Mouse (Mus musculus): ENCODE measurements at regions not wholly inside any gene's neighbourhood (a gene's known extent, or its start where the extent isn't known, plus 50 kb on each side); places are given as distances from the start of the nearest gene placed in this dataset.

DNA sequence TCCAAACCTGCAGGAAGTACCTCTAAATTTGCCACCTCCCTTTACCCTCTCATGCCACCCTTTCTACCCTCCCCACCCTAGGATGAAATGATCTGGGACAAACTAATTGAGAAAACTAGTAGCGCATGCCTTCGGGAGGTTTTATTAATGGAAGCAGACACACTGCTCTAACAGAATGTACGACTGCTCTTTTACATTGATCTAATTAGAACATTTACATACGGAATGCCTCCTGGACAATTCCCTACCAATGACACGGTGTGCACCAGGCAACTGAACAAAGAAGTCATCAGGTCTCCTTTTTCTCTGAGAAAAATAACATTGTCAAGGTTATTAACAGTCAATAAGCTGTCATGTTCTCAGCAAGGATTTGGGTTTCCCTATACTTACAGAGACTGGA, 180.5 kb downstream of the Rpl36a-ps1 start:
- Histone ChIP-seq H3K27me3 (replicated peaks; ENCODE audit: control insufficient read depth, insufficient read depth, low read length) (no peaks in the 10 kb centered on the region), H3K4me3 (ENCODE audit: low read length) (no peak overlapping the region), H3K9ac (ENCODE audit: low read depth, low read length) (no peak overlapping the region), H3K4me1 (ENCODE audit: control insufficient read depth, insufficient read depth, low read depth, low read length) (no peaks in the 10 kb centered on the region), H3K36me3 (ENCODE audit: control insufficient read depth, insufficient read depth, low read length) (no peaks in the 10 kb centered on the region), H3K4me2 (ENCODE audit: low read length) (no peak overlapping the region), H3K9me3 (ENCODE audit: control insufficient read depth, low read length) (no peaks in the 10 kb centered on the region), H3K27ac (ENCODE audit: low read depth, low read length) (no peak overlapping the region)
- WGBS: 37% methylated on average over 5 of the region's 5 CpGs
- no peak for ATAC-seq

DNA sequence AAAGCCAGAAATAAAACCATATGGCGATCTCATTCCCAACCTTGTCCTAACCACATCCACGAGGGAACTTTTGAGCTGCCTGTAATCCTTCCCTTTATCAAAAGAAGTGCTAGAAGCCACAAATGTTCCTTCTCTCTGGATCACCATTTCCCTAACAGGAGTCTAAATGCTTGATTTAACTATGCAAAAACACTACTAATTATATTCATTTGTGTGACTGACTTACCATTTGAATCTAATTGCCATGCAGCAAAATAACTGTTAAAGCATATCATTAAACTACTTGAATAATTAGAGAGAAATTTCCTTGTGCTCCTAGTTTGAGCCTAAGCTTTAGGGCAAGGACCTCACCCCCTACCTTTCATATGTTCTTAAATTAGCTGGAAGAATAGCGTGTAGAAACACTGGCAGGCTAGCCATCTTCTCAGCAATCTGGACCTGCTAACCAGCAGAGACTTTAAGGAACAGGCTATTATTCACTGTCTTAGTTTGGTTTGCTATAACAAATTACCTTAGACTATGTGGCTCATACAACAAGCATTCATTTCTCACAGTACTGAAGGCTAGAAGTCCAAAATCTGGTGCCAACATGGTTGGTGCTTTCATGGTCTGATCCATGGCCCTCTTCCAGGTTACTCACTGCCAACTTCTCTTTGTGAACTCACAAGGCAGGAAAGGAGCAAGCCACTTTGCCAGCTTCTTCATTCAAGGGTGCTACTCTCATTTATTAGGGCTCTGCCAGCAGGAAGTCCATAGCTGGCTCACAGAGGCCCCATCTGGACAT, 183.7 kb downstream of the Rpl36a-ps1 start:
- ATAC-seq: peak; percentile 94
- Histone ChIP-seq H3K27me3 (replicated peaks; ENCODE audit: control insufficient read depth, insufficient read depth, low read length) (no peaks in the 10 kb centered on the region), H3K9me3 (ENCODE audit: control insufficient read depth, low read length) (no peaks in the 10 kb centered on the region), H3K9ac (ENCODE audit: low read depth, low read length) (no peak overlapping the region), H3K36me3 (ENCODE audit: control insufficient read depth, insufficient read depth, low read length) (no peaks in the 10 kb centered on the region), H3K4me3 (ENCODE audit: low read length) (no peak overlapping the region), H3K4me2 (ENCODE audit: low read length) (no peak overlapping the region), H3K27ac (ENCODE audit: low read depth, low read length) (no peak overlapping the region), H3K4me1 (ENCODE audit: control insufficient read depth, insufficient read depth, low read depth, low read length) (no peaks in the 10 kb centered on the region)
- WGBS: 78% methylated on average over 3 of the region's 3 CpGs

DNA sequence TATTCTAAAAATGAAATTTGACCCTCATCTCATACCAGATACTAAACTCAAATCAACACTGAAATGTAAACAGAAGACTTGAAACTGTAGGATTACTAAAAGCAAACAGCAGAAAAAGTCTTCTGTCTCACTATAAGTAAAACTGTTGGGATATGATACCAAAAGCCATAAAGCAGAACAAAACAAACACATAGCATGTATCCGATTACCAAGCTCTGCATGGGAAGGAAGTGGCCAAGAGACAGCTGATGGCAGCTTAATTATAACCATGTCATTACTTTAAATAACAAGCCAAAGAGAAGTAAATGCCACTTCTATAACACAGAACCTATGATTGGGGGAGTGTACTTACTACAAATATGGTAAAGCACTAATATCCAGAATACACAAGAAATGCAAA, 186.0 kb downstream of the Rpl36a-ps1 start:
- 74% methylated on average over 1 of the region's 1 CpGs for WGBS

DNA sequence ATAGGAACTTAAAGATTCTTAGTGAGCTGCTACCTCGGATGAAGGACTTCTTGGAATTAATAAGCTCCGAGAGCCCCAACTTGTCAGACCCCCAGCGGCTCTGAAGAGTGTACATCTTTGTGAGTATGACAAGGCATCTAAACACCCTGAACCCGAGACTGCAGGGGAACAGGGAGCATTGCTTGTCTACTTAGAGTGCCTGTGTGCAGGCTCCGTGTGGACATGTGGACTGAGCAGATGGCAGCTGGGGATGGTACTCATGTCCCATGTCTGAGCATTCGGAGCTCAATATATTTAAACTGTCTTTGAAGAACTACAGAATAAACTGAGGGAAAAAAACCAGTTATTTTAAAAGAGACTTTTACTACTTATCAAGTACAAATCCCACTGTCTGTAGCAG, 189.1 kb downstream of the Rpl36a-ps1 start:
- no peak for ATAC-seq
- Histone ChIP-seq H3K4me3 (ENCODE audit: low read length) (no peak overlapping the region), H3K9ac (ENCODE audit: low read depth, low read length) (no peak overlapping the region), H3K9me3 (ENCODE audit: control insufficient read depth, low read length) (no peaks in the 10 kb centered on the region), H3K36me3 (ENCODE audit: control insufficient read depth, insufficient read depth, low read length) (no peaks in the 10 kb centered on the region), H3K4me1 (ENCODE audit: control insufficient read depth, insufficient read depth, low read depth, low read length) (no peaks in the 10 kb centered on the region), H3K27me3 (replicated peaks; ENCODE audit: control insufficient read depth, insufficient read depth, low read length) (no peaks in the 10 kb centered on the region), H3K27ac (ENCODE audit: low read depth, low read length) (no peak overlapping the region), H3K4me2 (ENCODE audit: low read length) (no peak overlapping the region)
- 62% methylated on average over 6 of the region's 6 CpGs for WGBS

More for the DNA sequence above, 186.0 kb downstream of the Rpl36a-ps1 start:
- no peak overlapping the region for H3K9ac ChIP-seq (ENCODE audit: low read depth, low read length)
- no peaks in the 10 kb centered on the region for H3K36me3 ChIP-seq (ENCODE audit: control insufficient read depth, insufficient read depth, low read length)
- no peak overlapping the region for H3K4me2 ChIP-seq (ENCODE audit: low read length)
- H3K4me1 ChIP-seq (ENCODE audit: control insufficient read depth, insufficient read depth, low read depth, low read length): no peaks in the 10 kb centered on the region
- no peak for ATAC-seq
- no peak overlapping the region for H3K4me3 ChIP-seq (ENCODE audit: low read length)
- H3K9me3 ChIP-seq (ENCODE audit: control insufficient read depth, low read length): no peaks in the 10 kb centered on the region
- H3K27me3 ChIP-seq (replicated peaks; ENCODE audit: control insufficient read depth, insufficient read depth, low read length): no peaks in the 10 kb centered on the region
- no peak overlapping the region for H3K27ac ChIP-seq (ENCODE audit: low read depth, low read length)

DNA sequence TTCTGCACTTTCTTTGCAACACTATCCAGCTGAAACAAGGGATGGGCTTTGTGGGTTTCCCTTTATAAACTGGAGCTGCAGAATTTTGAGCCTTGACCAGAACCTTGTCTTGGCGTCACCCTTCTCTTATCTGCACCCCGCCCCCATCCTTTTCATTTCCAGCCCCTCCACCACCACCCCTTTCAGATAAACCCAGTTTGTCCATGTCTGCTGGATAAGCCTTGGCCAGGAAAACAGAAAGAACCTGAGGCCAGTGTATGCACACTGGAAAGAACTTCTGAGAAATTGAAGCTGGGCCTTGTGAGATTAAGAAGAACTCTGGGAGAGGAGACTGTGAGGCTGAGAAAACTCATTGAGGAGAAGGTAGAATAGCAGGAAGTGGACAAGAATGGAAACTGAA, 192.8 kb downstream of the Rpl36a-ps1 start:
- 91% methylated on average over 2 of the region's 2 CpGs for WGBS
- Histone ChIP-seq H3K27ac (ENCODE audit: low read depth, low read length) (no peak overlapping the region), H3K4me1 (ENCODE audit: control insufficient read depth, insufficient read depth, low read depth, low read length) (no peaks in the 10 kb centered on the region), H3K9me3 (ENCODE audit: control insufficient read depth, low read length) (no peaks in the 10 kb centered on the region), H3K4me3 (ENCODE audit: low read length) (no peak overlapping the region), H3K36me3 (ENCODE audit: control insufficient read depth, insufficient read depth, low read length) (no peaks in the 10 kb centered on the region), H3K4me2 (ENCODE audit: low read length) (no peak overlapping the region), H3K27me3 (replicated peaks; ENCODE audit: control insufficient read depth, insufficient read depth, low read length) (no peaks in the 10 kb centered on the region), H3K9ac (ENCODE audit: low read depth, low read length) (no peak overlapping the region)
- no peak for ATAC-seq

DNA sequence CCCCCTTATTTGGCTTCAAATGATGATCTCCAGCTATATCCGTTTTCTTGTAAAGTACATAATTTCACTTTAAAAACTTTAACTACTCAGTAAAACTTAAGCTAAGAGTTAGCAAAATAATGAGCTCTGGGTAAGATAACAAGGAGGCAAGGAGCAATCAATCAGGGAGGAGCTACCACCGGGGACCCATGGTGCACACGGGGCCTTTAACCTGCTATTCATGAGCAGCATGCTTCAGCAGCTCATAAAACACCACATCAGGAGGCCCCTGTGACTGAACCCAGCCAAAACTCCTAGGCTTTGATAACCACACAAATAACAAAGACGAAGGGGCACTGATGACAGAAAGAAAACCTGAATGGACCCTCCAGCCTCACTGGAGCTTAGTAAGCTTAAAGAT, 202.1 kb downstream of the Rpl36a-ps1 start:
- Histone ChIP-seq H3K27me3 (replicated peaks; ENCODE audit: control insufficient read depth, insufficient read depth, low read length) (no peaks in the 10 kb centered on the region), H3K4me2 (ENCODE audit: low read length) (no peak overlapping the region), H3K9ac (ENCODE audit: low read depth, low read length) (no peak overlapping the region), H3K4me1 (ENCODE audit: control insufficient read depth, insufficient read depth, low read depth, low read length) (no peaks in the 10 kb centered on the region), H3K36me3 (ENCODE audit: control insufficient read depth, insufficient read depth, low read length) (no peaks in the 10 kb centered on the region), H3K9me3 (ENCODE audit: control insufficient read depth, low read length) (no peaks in the 10 kb centered on the region), H3K27ac (ENCODE audit: low read depth, low read length) (no peak overlapping the region), H3K4me3 (ENCODE audit: low read length) (no peak overlapping the region)
- ATAC-seq: no peak
- 25% methylated on average over 4 of the region's 4 CpGs for WGBS

DNA sequence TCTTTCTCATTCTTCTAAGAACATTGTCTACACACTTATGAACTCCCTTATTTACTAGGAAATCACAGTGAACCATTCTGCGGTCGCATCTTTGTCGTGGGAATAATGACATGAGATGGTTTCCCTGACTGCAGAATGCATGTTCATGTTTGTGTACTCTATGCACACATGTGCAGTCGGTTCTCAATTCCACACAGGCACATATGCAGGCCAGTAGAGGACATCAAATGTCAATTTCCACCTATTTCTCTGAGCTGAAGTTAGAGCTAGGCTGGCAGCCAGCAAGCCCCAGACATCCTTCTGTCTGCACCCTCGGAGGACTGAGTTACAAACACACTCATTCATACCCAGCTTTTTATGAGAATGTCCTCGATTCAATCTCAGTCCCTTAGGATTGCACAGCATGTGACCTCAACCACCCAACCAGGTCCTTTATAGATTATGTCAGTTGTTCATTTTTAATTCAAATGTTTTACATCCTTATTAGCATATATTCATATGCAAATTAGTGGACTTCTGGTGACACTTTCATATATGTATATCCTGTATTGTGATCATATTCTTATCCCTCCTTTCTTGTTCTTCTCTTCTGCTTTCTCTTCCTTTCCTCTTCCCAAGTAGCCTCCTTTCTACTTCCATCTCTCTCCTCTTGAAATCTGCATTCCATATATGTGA, 202.7 kb downstream of the Rpl36a-ps1 start:
- Histone ChIP-seq H3K9ac (ENCODE audit: low read depth, low read length) (no peak overlapping the region), H3K36me3 (ENCODE audit: control insufficient read depth, insufficient read depth, low read length) (no peaks in the 10 kb centered on the region), H3K27me3 (replicated peaks; ENCODE audit: control insufficient read depth, insufficient read depth, low read length) (no peaks in the 10 kb centered on the region), H3K4me1 (ENCODE audit: control insufficient read depth, insufficient read depth, low read depth, low read length) (no peaks in the 10 kb centered on the region), H3K4me2 (ENCODE audit: low read length) (no peak overlapping the region), H3K4me3 (ENCODE audit: low read length) (no peak overlapping the region), H3K9me3 (ENCODE audit: control insufficient read depth, low read length) (no peaks in the 10 kb centered on the region), H3K27ac (ENCODE audit: low read depth, low read length) (no peak overlapping the region)
- no peak for ATAC-seq
- 56% methylated on average over 6 of the region's 6 CpGs for WGBS

DNA sequence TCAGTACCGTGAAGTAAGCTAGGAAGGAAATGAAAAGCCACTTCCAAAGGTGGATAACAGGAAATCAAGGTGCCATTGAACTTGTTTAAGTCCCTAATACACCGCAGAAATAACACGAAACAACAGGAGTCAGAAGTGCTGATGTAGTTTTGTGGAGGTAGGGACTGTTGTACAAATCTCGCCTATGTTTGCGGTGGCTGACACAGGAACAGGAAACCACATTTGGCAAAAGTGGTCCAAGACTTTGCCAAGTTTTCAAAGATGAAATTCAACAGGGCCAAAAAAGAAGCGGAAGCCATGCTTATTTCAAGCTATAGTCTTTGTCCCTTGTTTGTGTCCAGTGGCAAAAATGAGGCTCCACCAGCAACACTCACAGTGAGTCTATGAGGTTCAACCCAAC, 204.3 kb downstream of the Rpl36a-ps1 start:
- no peak overlapping the region for H3K4me2 ChIP-seq (ENCODE audit: low read length)
- H3K27me3 ChIP-seq (replicated peaks; ENCODE audit: control insufficient read depth, insufficient read depth, low read length): no peaks in the 10 kb centered on the region
- H3K4me1 ChIP-seq (ENCODE audit: control insufficient read depth, insufficient read depth, low read depth, low read length): no peaks in the 10 kb centered on the region
- H3K36me3 ChIP-seq (ENCODE audit: control insufficient read depth, insufficient read depth, low read length): no peaks in the 10 kb centered on the region
- ATAC-seq: no peak
- no peak overlapping the region for H3K27ac ChIP-seq (ENCODE audit: low read depth, low read length)
- H3K4me3 ChIP-seq (ENCODE audit: low read length): no peak overlapping the region
- no peak overlapping the region for H3K9ac ChIP-seq (ENCODE audit: low read depth, low read length)
- H3K9me3 ChIP-seq (ENCODE audit: control insufficient read depth, low read length): no peaks in the 10 kb centered on the region
- 93% methylated on average over 6 of the region's 6 CpGs for WGBS

DNA sequence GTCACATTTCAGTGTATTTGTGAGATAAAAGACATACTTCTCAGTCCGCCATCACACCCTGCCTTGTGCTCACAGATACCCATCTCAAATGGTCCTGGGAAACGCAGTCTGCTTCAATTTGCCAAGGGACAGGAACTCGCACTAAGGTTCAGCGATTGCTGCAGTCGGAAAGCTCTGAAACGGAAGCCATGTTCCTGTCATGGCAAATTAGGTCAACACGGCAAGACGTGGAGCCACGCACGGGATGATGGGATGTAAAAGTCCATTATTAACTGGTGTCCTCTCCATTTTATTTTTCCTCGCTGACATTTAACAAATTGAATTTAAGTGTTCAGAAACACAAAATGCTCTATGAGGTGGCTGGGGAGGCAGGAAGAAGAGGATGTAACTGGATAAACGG, 212.4 kb downstream of the Rpl36a-ps1 start:
- Histone ChIP-seq H3K36me3 (ENCODE audit: control insufficient read depth, insufficient read depth, low read length) (no peaks in the 10 kb centered on the region), H3K9me3 (ENCODE audit: control insufficient read depth, low read length) (peaks cover 2% of the 10 kb centered on the region; the same call in 1 of the 2 replicates), H3K27ac (ENCODE audit: low read depth, low read length) (no peak overlapping the region), H3K4me1 (ENCODE audit: control insufficient read depth, insufficient read depth, low read depth, low read length) (no peaks in the 10 kb centered on the region), H3K9ac (ENCODE audit: low read depth, low read length) (no peak overlapping the region), H3K4me3 (ENCODE audit: low read length) (no peak overlapping the region), H3K4me2 (ENCODE audit: low read length) (no peak overlapping the region), H3K27me3 (replicated peaks; ENCODE audit: control insufficient read depth, insufficient read depth, low read length) (no peaks in the 10 kb centered on the region)
- 90% methylated on average over 12 of the region's 12 CpGs for WGBS
- ATAC-seq: no peak
